Mouse (Mus musculus): ENCODE measurements around the gene Unc93a2. TPM values are rescaled to one million over a fixed set of nuclear protein-coding genes. Genes with fewer than 3 reads are reported as not detected.
"Not testable (repeated sequence)": the region's sequence is repeated elsewhere in the genome, so short reads cannot be mapped to it uniquely, and the experiment has no call there.

The Unc93a2 gene
- total RNA-seq, 2 experiments from 2014 or later, result 0.26 TPM; not detected in 1

- intact Hi-C loops (cut with DNase I); DNase-seq: not testable (repeated sequence)
These were observed 8.1 kb downstream of the Unc93a2 start for GRCm38 (mm10) chr17:7376951-7377700.

- DNase-seq; intact Hi-C loops (cut with DNase I): not testable (repeated sequence)
These were observed 13.4 kb downstream of the Unc93a2 start, which contains the start of gene Gm49630 for GRCm38 (mm10) chr17:7371879-7372278. Gene Gm49630, minus strand, starts transcription at chr17:7371979.

- DNase-seq; intact Hi-C loops (cut with DNase I): not testable (repeated sequence)
These were observed 15.9 kb downstream of the Unc93a2 start for GRCm38 (mm10) chr17:7369401-7369800.

- intact Hi-C loops (cut with DNase I); DNase-seq: not testable (repeated sequence)
These were observed 18.4 kb downstream of the Unc93a2 start for GRCm38 (mm10) chr17:7366676-7367374.

GRCm38 (mm10) chr17:7366265-7366664 lies 19.0 kb downstream of the Unc93a2 start:
- intact Hi-C loops (cut with DNase I); DNase-seq: not testable (repeated sequence)

GRCm38 (mm10) chr17:7365615-7366014 lies 19.6 kb downstream of the Unc93a2 start:
- intact Hi-C loops (cut with DNase I); DNase-seq: not testable (repeated sequence)

- intact Hi-C loops (cut with DNase I); DNase-seq: not testable (repeated sequence)
These were observed 24.4 kb downstream of the Unc93a2 start for GRCm38 (mm10) chr17:7360749-7361465.

- DNase-seq; intact Hi-C loops (cut with DNase I): not testable (repeated sequence)
These were observed 25.5 kb downstream of the Unc93a2 start for GRCm38 (mm10) chr17:7359806-7360205.

GRCm38 (mm10) chr17:7352596-7352995 lies 32.7 kb downstream of the Unc93a2 start, which contains the start of gene Ttll2:
Gene Ttll2, minus strand, starts transcription at chr17:7352696.
- DNase-seq; intact Hi-C loops (cut with DNase I): not testable (repeated sequence)

GRCm38 (mm10) chr17:7348765-7349164 lies 36.5 kb downstream of the Unc93a2 start:
- intact Hi-C loops (cut with DNase I); DNase-seq: not testable (repeated sequence)

- DNase-seq; intact Hi-C loops (cut with DNase I): not testable (repeated sequence)
These were observed 47.9 kb downstream of the Unc93a2 start for GRCm38 (mm10) chr17:7337381-7337780.

- DNase-seq; intact Hi-C loops (cut with DNase I): not testable (repeated sequence)
These were observed 52.5 kb downstream of the Unc93a2 start for GRCm38 (mm10) chr17:7332745-7333144.

- DNase-seq; intact Hi-C loops (cut with DNase I): not testable (repeated sequence)
These were observed 58.8 kb downstream of the Unc93a2 start for GRCm38 (mm10) chr17:7326415-7326814.

- intact Hi-C loops (cut with DNase I); DNase-seq: not testable (repeated sequence)
These were observed 60.9 kb downstream of the Unc93a2 start, which contains the start of gene Tcp10a for GRCm38 (mm10) chr17:7324346-7324745. Gene Tcp10a, plus strand, starts transcription at chr17:7324646.

GRCm38 (mm10) chr17:7319789-7320188 lies 65.5 kb downstream of the Unc93a2 start:
- intact Hi-C loops (cut with DNase I); DNase-seq: not testable (repeated sequence)

- DNase-seq; intact Hi-C loops (cut with DNase I): not testable (repeated sequence)
These were observed 69.4 kb downstream of the Unc93a2 start for GRCm38 (mm10) chr17:7315693-7316382.
